Mouse (Mus musculus) bone marrow macrophage, adult 2 months (primary cell): ENCODE measurements around the gene Nipal1.

Experiments
- CTCF ChIP-seq: IDR thresholded peaks from 2 replicates; pipeline ENCODE4 v1.5.1; 2012; ENCODE audit warnings: low read depth, mild to moderate bottlenecking, low read length, moderate library complexity
- POLR2A ChIP-seq: IDR thresholded peaks from 2 replicates; pipeline ENCODE4 v1.6.1; 2012; ENCODE audit warnings: mild to moderate bottlenecking, low read depth, low read length, borderline replicate concordance

DNA sequence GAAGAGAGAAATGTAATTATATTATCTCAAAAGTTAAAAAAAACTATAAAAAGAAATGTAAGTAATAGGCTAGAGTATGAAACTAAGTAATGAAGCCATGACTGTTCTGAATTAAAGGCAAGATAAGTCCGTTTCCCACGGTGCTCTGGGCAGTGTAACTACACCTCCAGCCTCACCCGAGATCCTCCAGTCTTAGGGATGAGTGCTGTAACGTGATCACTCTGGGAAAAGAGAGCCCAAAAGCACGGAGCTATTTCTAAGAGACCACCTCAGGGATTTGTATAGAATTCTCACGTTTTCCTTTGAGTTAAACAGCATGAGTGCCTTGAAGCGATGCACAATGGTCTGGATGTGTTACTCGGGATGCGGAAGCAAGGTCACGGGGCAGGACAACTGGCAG lies 58.5 kb downstream of the Nipal1 start:
- TF ChIP-seq CTCF (no peak), POLR2A (no peak)
